Mouse (Mus musculus) C3H10T1/2 (cell line): Measurements from ENCODE around the gene Hexim2. TPM values are rescaled to one million over a fixed set of nuclear protein-coding genes. Genes with fewer than 3 reads are reported as not detected.

ENCODE experiments used
- polyA plus RNA-seq, 2 experiments: library from polyadenylated mRNA; unstranded; fragments of >200 nt; fragmentation: generic; extraction: Trizol; gene quantifications; one replicate each; pipeline ENCODE4 v1.2.1; 2012; ENCODE audit warnings: missing spikeins in 2 of 2

Gene Hexim2
- polyA plus RNA-seq, result 10 to 100 TPM in 1 of 2 experiments, 1 to 10 TPM in 1; 4.9 to 26.4 TPM

GRCm38 (mm10) chr11:103131701-103132575 is at the start of gene Hexim2:
Hexim2 (plus strand) TSS chr11:103132429.

GRCm38 (mm10) chr11:103101481-103101865 is 30.8 kb upstream of the Hexim2 start, which contains the start of the genes Plcd3 and Acbd4:
Plcd3 (minus strand) TSS chr11:103101658.
Acbd4 (plus strand) TSS chr11:103101682.

GRCm38 (mm10) chr11:103116008-103116818 is 16.0 kb upstream of the Hexim2 start, which contains the start of gene Hexim1:
Hexim1 (plus strand) TSS chr11:103116231.

GRCm38 (mm10) chr11:103170494-103171285 is 38.5 kb downstream of the Hexim2 start, which contains the start of gene Fmnl1:
Fmnl1 (plus strand) TSS chr11:103171107.

Other genes with a start within 250 kb of the Hexim2 start
- under 1 TPM; 0.02 to 0.04 TPM for gene Fam187a, start 247.3 kb upstream of the Hexim2 start, polyA plus RNA-seq
- under 1 TPM; 0.05 to 0.38 TPM for gene Gfap, start 231.5 kb upstream of the Hexim2 start, polyA plus RNA-seq
- 10 to 100 TPM; 23.2 to 40.7 TPM for gene Kif18b, start 207.3 kb upstream of the Hexim2 start, polyA plus RNA-seq
- not detected for gene C1ql1, start 185.7 kb upstream of the Hexim2 start, polyA plus RNA-seq
- gene Nmt1, start 104.2 kb upstream of the Hexim2 start, polyA plus RNA-seq, result 10 to 100 TPM; 70.6 to 88.9 TPM
- 100 to 1,000 TPM; 148 to 200 TPM for gene Dcakd, start 104.1 kb upstream of the Hexim2 start, polyA plus RNA-seq
- gene Plcd3, start 30.8 kb upstream of the Hexim2 start, polyA plus RNA-seq, result 10 to 100 TPM; 20.9 to 60.1 TPM
- gene Acbd4, start 30.7 kb upstream of the Hexim2 start, polyA plus RNA-seq, result 10 to 100 TPM; 39.7 to 76.4 TPM
- gene Hexim1, start 16.2 kb upstream of the Hexim2 start, polyA plus RNA-seq, result 10 to 100 TPM in 1 of 2 experiments, 1 to 10 TPM in 1; 9.2 to 53.2 TPM
- gene Fmnl1, start 38.7 kb downstream of the Hexim2 start, polyA plus RNA-seq, result under 1 TPM; 0.14 to 0.20 TPM
- 1 to 10 TPM in 1 of 2 experiments, under 1 TPM in 1; 0.16 to 4.3 TPM for gene 1700023F06Rik, start 76.1 kb downstream of the Hexim2 start, polyA plus RNA-seq
- under 1 TPM in 1 of 2 experiments, not detected in 1; 0.05 TPM for gene Spata32, start 86.0 kb downstream of the Hexim2 start, polyA plus RNA-seq
- gene Map3k14, start 135.0 kb downstream of the Hexim2 start, polyA plus RNA-seq, result 10 to 100 TPM in 1 of 2 experiments, 1 to 10 TPM in 1; 7.7 to 20.6 TPM
- under 1 TPM; 0.23 to 0.54 TPM for gene Arhgap27, start 231.3 kb downstream of the Hexim2 start, polyA plus RNA-seq